Mouse (Mus musculus): ENCODE results near the gene Ccnc. TPM values are rescaled to one million over a fixed set of nuclear protein-coding genes. Genes with fewer than 3 reads are reported as not detected.

Ccnc gene
- polyA plus RNA-seq, 1 experiment from 2014 or later, result 80.0 TPM

DNA sequence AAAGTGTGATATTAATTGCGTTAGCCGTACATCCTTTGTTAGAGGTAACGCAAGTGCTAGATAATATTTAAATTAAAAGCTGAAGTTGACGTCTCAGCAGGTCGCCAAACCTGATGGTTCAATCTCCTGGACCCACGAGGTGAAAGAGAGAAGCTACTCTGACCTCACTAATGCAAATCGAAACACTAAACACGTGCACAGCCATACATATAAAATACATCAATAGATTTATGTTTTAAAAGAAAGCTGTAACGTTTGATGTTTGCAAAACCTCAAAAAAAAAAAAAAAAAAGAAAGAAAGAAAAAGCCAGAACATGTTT is 49.4 kb downstream of the Ccnc start:
- Histone ChIP-seq H3K4me3 (replicated peaks; ENCODE audit: low read depth, low read length) (peak overlapping the region; percentile 82), H3K36me3 (ENCODE audit: control insufficient read depth, insufficient read depth, low read length) (peaks cover 8% of the 10 kb centered on the region), H3K4me2 (ENCODE audit: low read length) (peak overlapping the region; percentile 69), H3K9me3 (ENCODE audit: control insufficient read depth, low read length) (no peaks in the 10 kb centered on the region), H3K9ac (replicated peaks; ENCODE audit: low read length) (peak overlapping the region; percentile 82), H3K27me3 (ENCODE audit: control insufficient read depth, insufficient read depth, low read length) (no peaks in the 10 kb centered on the region), H3K27ac (replicated peaks; ENCODE audit: low read depth, low read length) (no peak overlapping the region), H3K4me1 (ENCODE audit: control insufficient read depth, insufficient read depth, low read length) (0 out of 2 replicates have a peak, but pooled peaks cover 8% of the 10 kb centered on the region)
- 6% methylated on average over 9 of the region's 9 CpGs for WGBS
- ATAC-seq (ENCODE audit: low FRiP score, low TSS enrichment), result no peak
- no peak for DNase-seq

DNA sequence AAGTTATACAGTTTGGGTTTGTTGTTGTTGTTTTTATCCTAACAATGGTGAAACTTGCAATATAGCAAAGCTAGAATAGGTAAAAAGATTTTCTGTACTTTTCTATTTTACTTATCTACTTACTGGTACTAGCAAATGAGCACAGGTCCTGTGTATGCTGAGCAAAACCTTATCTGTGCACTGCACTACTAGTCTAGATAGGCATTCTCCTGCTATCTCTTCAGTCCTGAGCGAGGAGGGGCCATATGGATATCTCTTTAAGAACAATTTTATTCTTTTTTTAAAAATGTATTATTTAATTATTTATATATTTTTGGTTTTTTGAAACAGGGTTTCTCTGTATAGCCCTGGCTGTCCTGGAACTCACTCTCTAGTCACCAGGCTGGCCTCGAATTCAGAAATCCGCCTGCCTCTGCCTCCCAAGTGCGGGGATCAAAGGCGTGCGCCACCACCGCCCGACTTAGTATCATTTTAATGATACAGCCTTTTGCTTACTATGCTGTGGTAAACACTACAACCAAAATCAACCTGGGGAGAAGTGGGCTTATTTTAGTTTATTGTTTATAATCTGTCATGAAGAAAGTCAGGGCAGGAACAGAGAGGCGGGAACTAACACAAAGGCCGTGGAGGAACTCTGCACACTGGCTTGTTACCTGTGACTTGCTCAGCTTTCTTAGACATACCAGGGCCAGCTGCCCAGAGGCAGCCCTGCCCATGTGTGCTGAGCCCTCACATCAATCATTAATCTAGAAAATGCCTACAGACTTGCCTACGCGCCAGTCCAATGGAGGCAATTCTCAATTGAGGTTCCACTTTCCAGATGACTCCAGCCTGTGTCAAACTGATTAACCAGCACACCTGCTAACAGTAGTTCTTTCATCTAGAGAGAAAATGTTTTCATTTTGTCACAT is 53.6 kb downstream of the Ccnc start:
- ATAC-seq (ENCODE audit: low FRiP score, low TSS enrichment) (no peak), DNase-seq (no peak)
- Histone ChIP-seq H3K27me3 (ENCODE audit: control insufficient read depth, insufficient read depth, low read length) (no peaks in the 10 kb centered on the region), H3K9me3 (ENCODE audit: control insufficient read depth, low read length) (no peaks in the 10 kb centered on the region), H3K4me2 (ENCODE audit: low read length) (no peak overlapping the region), H3K4me3 (replicated peaks; ENCODE audit: low read depth, low read length) (no peak overlapping the region), H3K4me1 (ENCODE audit: control insufficient read depth, insufficient read depth, low read length) (0 out of 2 replicates have a peak, but pooled peaks cover 8% of the 10 kb centered on the region), H3K9ac (replicated peaks; ENCODE audit: low read length) (no peak overlapping the region), H3K36me3 (ENCODE audit: control insufficient read depth, insufficient read depth, low read length) (peaks cover 47% of the 10 kb centered on the region), H3K27ac (replicated peaks; ENCODE audit: low read depth, low read length) (no peak overlapping the region)
- 96% methylated on average over 12 of the region's 12 CpGs for WGBS

DNA sequence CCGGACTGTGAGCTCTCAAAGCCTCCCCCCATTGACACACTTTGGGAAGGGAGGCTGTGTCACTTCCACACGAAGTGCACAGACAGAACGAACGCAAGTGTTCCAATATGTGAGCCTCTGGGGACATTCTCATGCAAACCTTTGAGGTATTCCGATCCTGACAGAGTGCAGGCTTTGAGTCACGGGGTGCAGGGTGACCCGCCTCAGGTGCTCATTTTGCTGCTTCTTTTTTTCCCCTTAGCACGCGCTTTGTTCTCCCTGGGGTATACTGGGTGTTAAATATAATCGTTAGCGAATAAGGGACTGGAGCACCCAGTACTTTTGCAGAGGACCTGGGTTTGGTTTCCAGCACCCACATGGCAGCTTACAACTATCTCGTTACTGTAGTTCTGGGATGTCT is 58.8 kb downstream of the Ccnc start:
- 97% methylated on average over 12 of the region's 12 CpGs for WGBS
- H3K9ac ChIP-seq (replicated peaks; ENCODE audit: low read length), result no peak overlapping the region
- H3K27me3 ChIP-seq (ENCODE audit: control insufficient read depth, insufficient read depth, low read length), result no peaks in the 10 kb centered on the region
- no peaks in the 10 kb centered on the region for H3K9me3 ChIP-seq (ENCODE audit: control insufficient read depth, low read length)
- H3K4me2 ChIP-seq (ENCODE audit: low read length), result no peak overlapping the region
- H3K36me3 ChIP-seq (ENCODE audit: control insufficient read depth, insufficient read depth, low read length), result peaks cover 60% of the 10 kb centered on the region
- ATAC-seq (ENCODE audit: low FRiP score, low TSS enrichment), result no peak
- H3K4me3 ChIP-seq (replicated peaks; ENCODE audit: low read depth, low read length), result no peak overlapping the region
- DNase-seq, result no peak
- no peaks in the 10 kb centered on the region for H3K4me1 ChIP-seq (ENCODE audit: control insufficient read depth, insufficient read depth, low read length)
- H3K27ac ChIP-seq (replicated peaks; ENCODE audit: low read depth, low read length), result no peak overlapping the region

DNA sequence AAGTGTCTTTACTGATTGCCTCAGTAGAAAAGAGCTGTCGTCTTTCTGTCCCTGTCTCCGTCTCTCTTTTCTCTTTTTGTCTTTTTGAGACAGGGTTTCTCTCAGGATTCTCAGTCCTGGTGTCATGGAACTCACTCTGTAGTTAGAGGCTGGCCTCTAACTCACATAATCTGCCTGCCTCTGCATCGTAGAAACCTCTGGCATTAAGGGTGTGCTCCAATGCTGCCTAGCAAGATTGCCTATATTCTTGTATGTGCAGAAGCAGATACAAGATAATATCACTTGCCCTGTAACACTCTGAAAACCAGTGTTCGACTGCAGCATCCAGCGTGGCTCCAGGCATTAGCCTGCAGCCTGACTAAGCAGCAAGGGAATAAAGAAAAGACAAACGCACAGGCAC is 61.4 kb downstream of the Ccnc start:
- H3K4me3 ChIP-seq (replicated peaks; ENCODE audit: low read depth, low read length), result no peak overlapping the region
- H3K36me3 ChIP-seq (ENCODE audit: control insufficient read depth, insufficient read depth, low read length), result peaks cover 36% of the 10 kb centered on the region
- H3K4me2 ChIP-seq (ENCODE audit: low read length), result no peak overlapping the region
- H3K27ac ChIP-seq (replicated peaks; ENCODE audit: low read depth, low read length), result no peak overlapping the region
- ATAC-seq (ENCODE audit: low FRiP score, low TSS enrichment) (no peak), DNase-seq (no peak)
- no peak overlapping the region for H3K9ac ChIP-seq (replicated peaks; ENCODE audit: low read length)
- no peaks in the 10 kb centered on the region for H3K27me3 ChIP-seq (ENCODE audit: control insufficient read depth, insufficient read depth, low read length)
- 81% methylated on average over 6 of the region's 6 CpGs for WGBS
- H3K9me3 ChIP-seq (ENCODE audit: control insufficient read depth, low read length), result no peaks in the 10 kb centered on the region
- no peaks in the 10 kb centered on the region for H3K4me1 ChIP-seq (ENCODE audit: control insufficient read depth, insufficient read depth, low read length)

DNA sequence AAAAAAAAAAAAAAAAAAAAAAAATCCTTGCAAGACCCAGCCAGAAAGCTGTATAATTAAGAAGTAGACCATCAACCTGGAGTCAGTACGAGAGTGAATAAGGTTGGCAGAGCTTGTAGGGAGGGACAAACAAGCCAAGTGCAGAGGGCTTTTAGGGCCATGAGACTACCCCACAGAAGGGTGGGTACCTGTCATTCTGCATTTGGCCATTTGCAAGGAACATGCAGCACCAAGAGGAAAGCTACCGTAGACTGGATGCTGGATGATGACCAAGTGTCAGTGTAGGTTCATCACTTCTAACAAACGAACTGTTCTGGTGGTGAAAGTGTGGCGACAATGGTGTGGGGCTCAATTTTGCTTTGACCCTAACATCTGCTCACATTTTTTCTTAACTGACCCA is 62.3 kb downstream of the Ccnc start:
- Histone ChIP-seq H3K9me3 (ENCODE audit: control insufficient read depth, low read length) (no peaks in the 10 kb centered on the region), H3K4me3 (replicated peaks; ENCODE audit: low read depth, low read length) (no peak overlapping the region)
- DNase-seq, result no peak

DNA sequence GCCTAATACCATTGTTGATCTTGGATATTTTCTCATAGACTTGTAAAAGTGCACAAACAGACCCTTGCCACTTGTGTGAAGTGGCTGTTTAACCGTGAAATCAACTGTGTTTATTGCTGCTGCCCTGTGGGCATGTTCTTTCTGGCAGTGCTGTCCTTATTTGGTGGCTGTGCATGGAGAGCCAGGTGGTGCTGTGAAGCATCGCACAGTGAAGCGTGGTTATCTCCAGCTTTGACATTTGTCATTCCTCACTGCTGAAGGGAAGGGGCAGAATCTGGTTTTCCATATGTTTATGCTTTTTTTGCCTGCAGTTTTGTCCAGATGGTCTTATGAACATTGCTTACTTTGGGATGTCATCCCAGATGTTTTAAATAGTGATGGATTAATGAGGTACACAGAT is 66.1 kb downstream of the Ccnc start:
- Histone ChIP-seq H3K27ac (replicated peaks; ENCODE audit: low read depth, low read length) (no peak overlapping the region), H3K4me1 (ENCODE audit: control insufficient read depth, insufficient read depth, low read length) (no peaks in the 10 kb centered on the region), H3K9ac (replicated peaks; ENCODE audit: low read length) (no peak overlapping the region), H3K4me3 (replicated peaks; ENCODE audit: low read depth, low read length) (no peak overlapping the region), H3K36me3 (ENCODE audit: control insufficient read depth, insufficient read depth, low read length) (peaks cover 21% of the 10 kb centered on the region; the same call in 1 of the 2 replicates), H3K27me3 (ENCODE audit: control insufficient read depth, insufficient read depth, low read length) (no peaks in the 10 kb centered on the region), H3K9me3 (ENCODE audit: control insufficient read depth, low read length) (no peaks in the 10 kb centered on the region), H3K4me2 (ENCODE audit: low read length) (no peak overlapping the region)
- DNase-seq (no peak), ATAC-seq (ENCODE audit: low FRiP score, low TSS enrichment) (no peak)
- 65% methylated on average over 3 of the region's 3 CpGs for WGBS

More for the DNA sequence above, 62.3 kb downstream of the Ccnc start:
- H3K4me1 ChIP-seq (ENCODE audit: control insufficient read depth, insufficient read depth, low read length), result no peaks in the 10 kb centered on the region
- no peak overlapping the region for H3K9ac ChIP-seq (replicated peaks; ENCODE audit: low read length)
- H3K4me2 ChIP-seq (ENCODE audit: low read length), result no peak overlapping the region
- no peaks in the 10 kb centered on the region for H3K27me3 ChIP-seq (ENCODE audit: control insufficient read depth, insufficient read depth, low read length)
- H3K36me3 ChIP-seq (ENCODE audit: control insufficient read depth, insufficient read depth, low read length), result peaks cover 27% of the 10 kb centered on the region
- 96% methylated on average over 4 of the region's 4 CpGs for WGBS
- no peak for ATAC-seq (ENCODE audit: low FRiP score, low TSS enrichment)
- no peak overlapping the region for H3K27ac ChIP-seq (replicated peaks; ENCODE audit: low read depth, low read length)

DNA sequence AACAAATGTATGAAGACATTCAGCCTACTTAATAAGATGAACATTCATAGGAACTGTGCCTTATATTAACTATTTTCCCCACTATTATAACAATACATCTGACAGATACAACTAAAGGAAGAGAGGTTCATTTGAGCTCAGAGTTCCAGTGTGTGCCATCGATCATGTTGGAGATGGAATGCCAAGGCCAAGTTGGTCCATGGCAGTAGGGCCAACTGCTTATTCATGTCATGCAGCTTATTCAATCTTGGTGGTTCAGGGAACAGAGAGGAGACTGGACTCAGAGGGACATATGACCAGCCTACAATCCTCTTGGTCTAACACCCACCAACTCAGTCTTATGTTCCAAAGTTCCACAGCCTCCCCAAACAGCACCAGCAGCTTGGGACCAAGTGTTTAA is 73.5 kb downstream of the Ccnc start:
- Histone ChIP-seq H3K9me3 (ENCODE audit: control insufficient read depth, low read length) (no peaks in the 10 kb centered on the region), H3K27me3 (ENCODE audit: control insufficient read depth, insufficient read depth, low read length) (no peaks in the 10 kb centered on the region), H3K27ac (replicated peaks; ENCODE audit: low read depth, low read length) (no peak overlapping the region), H3K9ac (replicated peaks; ENCODE audit: low read length) (no peak overlapping the region), H3K36me3 (ENCODE audit: control insufficient read depth, insufficient read depth, low read length) (peaks cover 69% of the 10 kb centered on the region), H3K4me2 (ENCODE audit: low read length) (no peak overlapping the region), H3K4me1 (ENCODE audit: control insufficient read depth, insufficient read depth, low read length) (no peaks in the 10 kb centered on the region), H3K4me3 (replicated peaks; ENCODE audit: low read depth, low read length) (no peak overlapping the region)
- WGBS, result 95% methylated on average over 1 of the region's 1 CpGs
- DNase-seq, result no peak
- no peak for ATAC-seq (ENCODE audit: low FRiP score, low TSS enrichment)

DNA sequence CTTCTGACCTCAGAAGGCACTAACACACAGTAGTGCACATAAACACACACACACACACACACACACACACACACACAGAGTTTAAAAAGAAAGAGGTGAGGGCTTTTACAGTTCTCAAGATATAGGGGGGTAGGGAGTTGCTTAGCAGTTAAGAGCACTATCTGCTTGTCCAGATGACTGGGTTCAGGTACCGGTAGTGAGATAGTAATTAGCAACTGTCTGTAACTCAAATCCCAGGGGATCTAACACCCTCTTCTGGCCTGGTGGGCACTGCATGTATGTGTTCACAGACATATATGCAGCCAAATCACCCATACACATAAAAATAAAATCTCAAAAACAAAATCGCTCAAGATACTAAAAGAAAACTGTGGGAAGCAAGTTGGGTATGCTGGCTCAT is 74.1 kb downstream of the Ccnc start:
- Histone ChIP-seq H3K4me2 (ENCODE audit: low read length) (no peak overlapping the region), H3K4me3 (replicated peaks; ENCODE audit: low read depth, low read length) (no peak overlapping the region), H3K9me3 (ENCODE audit: control insufficient read depth, low read length) (no peaks in the 10 kb centered on the region), H3K27me3 (ENCODE audit: control insufficient read depth, insufficient read depth, low read length) (no peaks in the 10 kb centered on the region), H3K27ac (replicated peaks; ENCODE audit: low read depth, low read length) (no peak overlapping the region), H3K9ac (replicated peaks; ENCODE audit: low read length) (no peak overlapping the region), H3K36me3 (ENCODE audit: control insufficient read depth, insufficient read depth, low read length) (peaks cover 74% of the 10 kb centered on the region), H3K4me1 (ENCODE audit: control insufficient read depth, insufficient read depth, low read length) (no peaks in the 10 kb centered on the region)
- DNase-seq (no peak), ATAC-seq (ENCODE audit: low FRiP score, low TSS enrichment) (no peak)
- 95% methylated on average over 2 of the region's 2 CpGs for WGBS

DNA sequence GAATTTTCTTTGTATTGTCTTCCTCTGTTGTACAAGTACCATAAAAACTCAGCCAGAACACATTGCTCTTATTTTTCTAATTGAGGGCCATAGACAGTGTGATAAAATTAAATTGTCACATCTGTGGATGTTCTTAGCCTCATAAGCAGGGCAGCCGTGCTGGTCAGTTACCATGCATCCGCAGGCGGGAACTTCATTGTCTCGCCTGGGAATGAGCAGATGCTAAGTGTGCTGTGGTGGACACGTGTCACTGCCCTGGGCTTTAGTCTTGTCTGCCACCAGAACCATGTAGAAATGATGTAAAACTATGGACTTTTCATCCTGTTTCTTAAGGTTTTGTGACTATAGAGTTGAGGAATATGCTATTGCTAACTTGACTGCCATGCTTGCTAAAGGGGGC is 79.7 kb downstream of the Ccnc start:
- H3K9ac ChIP-seq (replicated peaks; ENCODE audit: low read length), result no peak overlapping the region
- no peak overlapping the region for H3K27ac ChIP-seq (replicated peaks; ENCODE audit: low read depth, low read length)
- WGBS, result 41% methylated on average over 5 of the region's 5 CpGs
- H3K4me2 ChIP-seq (ENCODE audit: low read length), result no peak overlapping the region
- H3K27me3 ChIP-seq (ENCODE audit: control insufficient read depth, insufficient read depth, low read length), result no peaks in the 10 kb centered on the region
- no peak for DNase-seq
- peaks cover 51% of the 10 kb centered on the region for H3K36me3 ChIP-seq (ENCODE audit: control insufficient read depth, insufficient read depth, low read length)
- H3K4me3 ChIP-seq (replicated peaks; ENCODE audit: low read depth, low read length), result no peak overlapping the region
- H3K4me1 ChIP-seq (ENCODE audit: control insufficient read depth, insufficient read depth, low read length), result no peaks in the 10 kb centered on the region
- no peaks in the 10 kb centered on the region for H3K9me3 ChIP-seq (ENCODE audit: control insufficient read depth, low read length)
- ATAC-seq (ENCODE audit: low FRiP score, low TSS enrichment), result no peak
